Mouse (Mus musculus) intestine, postnatal 0 days (tissue): ENCODE data around the gene F5. TPM values are rescaled to one million over a fixed set of nuclear protein-coding genes. Genes with fewer than 3 reads are reported as not detected.
A peak's percentile ranks its signal among the peaks of the same experiment; 100 is the strongest.
"Not testable (repeated sequence)": the region's sequence is repeated elsewhere in the genome, so short reads cannot be mapped to it uniquely, and the experiment has no call there.

ENCODE experiments used
- ATAC-seq: fragments of 200-750 bp; cut with Nextera tagmentation; 2 replicates; pipeline ENCODE4 v1.8.0; 2017; ENCODE audit warnings: mild to moderate bottlenecking, moderate TSS enrichment, moderate library complexity
- H3K27ac ChIP-seq: fragments of 300-500 bp; sonication (generic); 2 replicates; pipeline ENCODE4 v1.5.1; 2014; ENCODE audit warnings: mild to moderate bottlenecking, low read depth, low read length, moderate library complexity
- H3K27me3 ChIP-seq: fragments of 300-500 bp; sonication (generic); replicated peaks from 2 replicates; pipeline ENCODE4 v1.6.1; 2014; ENCODE audit warnings: low read length, mixed read lengths; ENCODE audit not compliant: control insufficient read depth, insufficient read depth
- H3K36me3 ChIP-seq: fragments of 300-500 bp; sonication (generic); 2 replicates; pipeline ENCODE4 v1.6.1; 2014; ENCODE audit warnings: mild to moderate bottlenecking, moderate library complexity; ENCODE audit not compliant: control insufficient read depth, insufficient read depth
- H3K4me1 ChIP-seq: fragments of 300-500 bp; sonication (generic); replicated peaks from 2 replicates; pipeline ENCODE4 v1.6.1; 2014; ENCODE audit warnings: antibody characterized with exemption, low read length, mixed read lengths; ENCODE audit not compliant: control insufficient read depth, insufficient read depth
- H3K4me2 ChIP-seq: fragments of 300-500 bp; sonication (generic); replicated peaks from 2 replicates; pipeline ENCODE4 v1.6.1; 2014; ENCODE audit warnings: low read depth, mild to moderate bottlenecking, moderate library complexity
- H3K4me3 ChIP-seq: fragments of 300-500 bp; sonication (generic); 2 replicates; pipeline ENCODE4 v1.5.1; 2014; ENCODE audit warnings: low read depth, low read length
- H3K9ac ChIP-seq: fragments of 300-500 bp; sonication (generic); 2 replicates; pipeline ENCODE4 v1.6.1; 2014; ENCODE audit warnings: mild to moderate bottlenecking, low read depth, low read length
- H3K9me3 ChIP-seq: fragments of 300-500 bp; sonication (generic); 2 replicates; pipeline ENCODE4 v1.6.1; 2016; ENCODE audit warnings: mixed run types; ENCODE audit not compliant: control insufficient read depth
- CTCF ChIP-seq: sonication (generic); IDR thresholded peaks from 2 replicates; pipeline ENCODE4 v1.5.1; 2016; ENCODE audit warnings: low read depth, mild to moderate bottlenecking, control low read depth, antibody characterized with exemption, moderate library complexity
- WGBS: fragments of 180-500 bp; shearing (Covaris S2); extraction: QIAGEN DNeasy Blood & Tissue Kit; methylation state at CpG from one replicate; pipeline ENCODE4 v1.1.7; 2014; 5-methylcytosine and 5-hydroxymethylcytosine counted together
- polyA plus RNA-seq: library from polyadenylated mRNA; unstranded; fragments of >200 nt; fragmentation: Nextera tagmentation; extraction: Ambion mirVana; gene quantifications from 2 replicates; pipeline ENCODE4 v1.2.1, GENCODE M21; 2015

Gene F5
- polyA plus RNA-seq, 1 experiment from 2014 or later, result 0.22 TPM

- WGBS, result 25% methylated on average over 6 of the region's 6 CpGs
- no peak overlapping the region for H3K4me2 ChIP-seq
- H3K27me3 ChIP-seq, result no peaks in the 10 kb centered on the region
- H3K4me3 ChIP-seq, result no peak overlapping the region
- no peaks in the 10 kb centered on the region; the same call in 1 of the 2 replicates for H3K4me1 ChIP-seq
- TF ChIP-seq CTCF, result no peak
- no peaks in the 10 kb centered on the region for H3K9me3 ChIP-seq
- no peak for ATAC-seq
- H3K9ac ChIP-seq, result no peak overlapping the region
- H3K27ac ChIP-seq, result no peak overlapping the region
- no peaks in the 10 kb centered on the region for H3K36me3 ChIP-seq
Measured at GRCm38 (mm10) chr1:164215540-164215939, 63.9 kb downstream of the F5 start.

- Histone ChIP-seq H3K4me3 (no peak overlapping the region), H3K27ac (no peak overlapping the region), H3K9ac (no peak overlapping the region), H3K27me3 (no peaks in the 10 kb centered on the region), H3K9me3 (no peaks in the 10 kb centered on the region), H3K4me1 (no peaks in the 10 kb centered on the region), H3K36me3 (no peaks in the 10 kb centered on the region), H3K4me2 (peak overlapping the region; percentile 30; the same call in 1 of the 2 replicates)
- ATAC-seq, result no peak
- 28% methylated on average over 15 of the region's 15 CpGs for WGBS
- no peak for TF ChIP-seq CTCF
Measured at GRCm38 (mm10) chr1:164217791-164218685, 66.4 kb downstream of the F5 start.

GRCm38 (mm10) chr1:164220261-164220660 is 68.6 kb downstream of the F5 start:
- H3K36me3 ChIP-seq, result no peaks in the 10 kb centered on the region
- H3K27ac ChIP-seq, result no peak overlapping the region
- H3K9me3 ChIP-seq, result no peaks in the 10 kb centered on the region
- no peak for ATAC-seq
- H3K9ac ChIP-seq, result no peak overlapping the region
- H3K4me2 ChIP-seq, result no peak overlapping the region
- 88% methylated on average over 4 of the region's 4 CpGs for WGBS
- no peak for TF ChIP-seq CTCF
- H3K4me1 ChIP-seq, result no peaks in the 10 kb centered on the region
- no peak overlapping the region for H3K4me3 ChIP-seq
- H3K27me3 ChIP-seq, result no peaks in the 10 kb centered on the region

- Histone ChIP-seq H3K4me1 (no peaks in the 10 kb centered on the region), H3K4me3 (no peak overlapping the region), H3K27ac (no peak overlapping the region), H3K27me3 (no peaks in the 10 kb centered on the region), H3K9me3 (no peaks in the 10 kb centered on the region), H3K4me2 (peak overlapping the region; percentile 14), H3K9ac (no peak overlapping the region), H3K36me3 (no peaks in the 10 kb centered on the region)
- no peak for TF ChIP-seq CTCF
- ATAC-seq, result no peak
Measured at GRCm38 (mm10) chr1:164223089-164223488, 71.5 kb downstream of the F5 start.

GRCm38 (mm10) chr1:164231937-164232570 is 80.4 kb downstream of the F5 start:
- 76% methylated on average over 2 of the region's 4 CpGs for WGBS
- not testable (repeated sequence) for H3K36me3 ChIP-seq

GRCm38 (mm10) chr1:164233447-164233846 is 81.8 kb downstream of the F5 start:
- no peak overlapping the region for H3K4me2 ChIP-seq
- no peak overlapping the region for H3K27ac ChIP-seq
- peak; percentile 49 for ATAC-seq
- WGBS, result 58% methylated on average over 1 of the region's 1 CpGs
- H3K4me1 ChIP-seq, result no peaks in the 10 kb centered on the region
- H3K9ac ChIP-seq, result no peak overlapping the region
- no peaks in the 10 kb centered on the region for H3K36me3 ChIP-seq
- no peak overlapping the region for H3K4me3 ChIP-seq
- TF ChIP-seq CTCF, result no peak
- no peaks in the 10 kb centered on the region for H3K27me3 ChIP-seq
- no peaks in the 10 kb centered on the region for H3K9me3 ChIP-seq

More at GRCm38 (mm10) chr1:164231937-164232570, 80.4 kb downstream of the F5 start:
- H3K27me3 ChIP-seq, H3K27ac ChIP-seq, H3K4me1 ChIP-seq, H3K9me3 ChIP-seq, ATAC-seq, H3K9ac ChIP-seq, H3K4me3 ChIP-seq, H3K4me2 ChIP-seq: not testable (repeated sequence)
